Mouse (Mus musculus) neural tube, embryonic 12.5 days (tissue): Measurements from ENCODE around the gene Aes. TPM values are rescaled to one million over a fixed set of nuclear protein-coding genes. Genes with fewer than 3 reads are reported as not detected.
A peak's percentile ranks its signal among the peaks of the same experiment; 100 is the strongest.

Source experiments
- ATAC-seq: fragments of 200-750 bp; cut with Nextera tagmentation; 2 replicates; pipeline ENCODE4 v1.8.0; 2017; ENCODE audit warnings: low read depth, mild to moderate bottlenecking, moderate TSS enrichment, moderate library complexity; ENCODE audit not compliant: low FRiP score
- H3K27ac ChIP-seq: fragments of 300-500 bp; sonication (generic); 2 replicates; pipeline ENCODE4 v1.5.1; 2016
- H3K27me3 ChIP-seq: fragments of 300-500 bp; sonication (generic); replicated peaks from 2 replicates; pipeline ENCODE4 v1.6.1; 2016; ENCODE audit warnings: mild to moderate bottlenecking
- H3K36me3 ChIP-seq: fragments of 300-500 bp; sonication (generic); 2 replicates; pipeline ENCODE4 v1.6.1; 2016; ENCODE audit warnings: mild to moderate bottlenecking
- H3K4me1 ChIP-seq: fragments of 300-500 bp; sonication (generic); 2 replicates; pipeline ENCODE4 v1.6.1; 2016
- H3K4me2 ChIP-seq: fragments of 300-500 bp; sonication (generic); replicated peaks from 2 replicates; pipeline ENCODE4 v1.6.1; 2016; ENCODE audit warnings: mild to moderate bottlenecking
- H3K4me3 ChIP-seq: fragments of 300-500 bp; sonication (generic); 2 replicates; pipeline ENCODE4 v1.5.1; 2016
- H3K9ac ChIP-seq: fragments of 300-500 bp; sonication (generic); 2 replicates; pipeline ENCODE4 v1.6.1; 2016; ENCODE audit warnings: mild to moderate bottlenecking
- H3K9me3 ChIP-seq: fragments of 300-500 bp; sonication (generic); 2 replicates; pipeline ENCODE4 v1.6.1; 2016; ENCODE audit warnings: mild to moderate bottlenecking
- WGBS: fragments of 180-500 bp; shearing (Covaris S2); methylation state at CpG from one replicate; pipeline ENCODE4 v1.1.7; 2016; 5-methylcytosine and 5-hydroxymethylcytosine counted together
- polyA plus RNA-seq: library from polyadenylated mRNA; unstranded; fragments of >200 nt; fragmentation: Nextera tagmentation; extraction: Ambion mirVana; gene quantifications from 2 replicates; pipeline ENCODE4 v1.2.1, GENCODE M21; 2016

Gene Aes
- polyA plus RNA-seq, 1 experiment from 2014 or later, result 569 TPM

DNA sequence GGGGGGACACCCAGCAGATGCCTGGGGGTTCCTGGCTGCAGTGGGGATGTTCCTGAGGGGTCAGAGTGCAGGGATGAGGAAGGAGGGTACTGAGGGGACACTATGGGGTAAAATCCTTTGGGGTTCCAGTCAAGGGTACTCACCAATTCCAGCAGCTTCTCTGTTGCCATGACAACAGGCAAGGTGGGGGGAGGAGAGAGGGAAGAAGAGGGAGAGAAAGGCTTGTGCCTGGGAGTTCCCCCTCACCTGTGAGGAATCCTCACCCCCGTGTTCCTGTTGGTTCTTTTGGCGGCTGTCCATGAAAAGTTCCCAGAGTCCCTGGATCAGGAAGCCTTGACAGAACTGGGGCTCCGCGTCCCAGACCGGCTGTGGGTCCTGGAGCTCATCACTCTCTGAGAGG, 36.3 kb downstream of the Aes start:
- no peak overlapping the region for H3K27ac ChIP-seq
- no peaks in the 10 kb centered on the region for H3K36me3 ChIP-seq
- H3K27me3 ChIP-seq, result peaks cover 61% of the 10 kb centered on the region
- H3K9me3 ChIP-seq, result no peaks in the 10 kb centered on the region
- H3K4me3 ChIP-seq, result no peak overlapping the region
- H3K4me2 ChIP-seq, result peak overlapping the region; percentile 18; the same call in 1 of the 2 replicates
- no peak for ATAC-seq
- H3K4me1 ChIP-seq, result peaks cover 34% of the 10 kb centered on the region
- 0 out of 2 replicates have a peak overlapping the region, but pooled peaks have one; percentile 13 for H3K9ac ChIP-seq
- 37% methylated on average over 5 of the region's 5 CpGs for WGBS

DNA sequence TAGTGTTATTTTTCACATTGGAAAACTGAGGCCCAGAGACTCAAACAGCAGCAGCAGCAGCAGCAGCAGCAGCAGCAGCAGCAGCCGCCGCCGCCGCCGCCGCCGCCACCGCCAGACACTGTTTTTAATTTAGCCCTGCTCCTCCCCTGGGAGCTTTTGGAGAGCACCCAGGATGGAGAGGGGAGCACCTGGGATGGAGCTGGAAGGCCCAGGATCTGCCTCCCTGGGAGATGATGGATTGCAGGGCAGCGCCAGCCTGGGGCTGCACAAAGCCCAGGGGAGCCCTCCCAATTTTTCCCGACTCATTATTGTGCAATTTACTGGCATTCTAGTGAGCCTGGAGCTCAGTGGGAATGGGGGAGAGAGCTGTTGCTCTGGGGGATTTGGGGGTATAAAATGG, 37.3 kb downstream of the Aes start:
- Histone ChIP-seq H3K9me3 (no peaks in the 10 kb centered on the region), H3K4me1 (peaks cover 43% of the 10 kb centered on the region), H3K9ac (no peak overlapping the region), H3K36me3 (no peaks in the 10 kb centered on the region), H3K4me3 (no peak overlapping the region), H3K4me2 (peak overlapping the region; percentile 46), H3K27ac (no peak overlapping the region), H3K27me3 (peaks cover 56% of the 10 kb centered on the region)
- peak; percentile 41 for ATAC-seq
- 0% methylated on average over 10 of the region's 10 CpGs for WGBS

DNA sequence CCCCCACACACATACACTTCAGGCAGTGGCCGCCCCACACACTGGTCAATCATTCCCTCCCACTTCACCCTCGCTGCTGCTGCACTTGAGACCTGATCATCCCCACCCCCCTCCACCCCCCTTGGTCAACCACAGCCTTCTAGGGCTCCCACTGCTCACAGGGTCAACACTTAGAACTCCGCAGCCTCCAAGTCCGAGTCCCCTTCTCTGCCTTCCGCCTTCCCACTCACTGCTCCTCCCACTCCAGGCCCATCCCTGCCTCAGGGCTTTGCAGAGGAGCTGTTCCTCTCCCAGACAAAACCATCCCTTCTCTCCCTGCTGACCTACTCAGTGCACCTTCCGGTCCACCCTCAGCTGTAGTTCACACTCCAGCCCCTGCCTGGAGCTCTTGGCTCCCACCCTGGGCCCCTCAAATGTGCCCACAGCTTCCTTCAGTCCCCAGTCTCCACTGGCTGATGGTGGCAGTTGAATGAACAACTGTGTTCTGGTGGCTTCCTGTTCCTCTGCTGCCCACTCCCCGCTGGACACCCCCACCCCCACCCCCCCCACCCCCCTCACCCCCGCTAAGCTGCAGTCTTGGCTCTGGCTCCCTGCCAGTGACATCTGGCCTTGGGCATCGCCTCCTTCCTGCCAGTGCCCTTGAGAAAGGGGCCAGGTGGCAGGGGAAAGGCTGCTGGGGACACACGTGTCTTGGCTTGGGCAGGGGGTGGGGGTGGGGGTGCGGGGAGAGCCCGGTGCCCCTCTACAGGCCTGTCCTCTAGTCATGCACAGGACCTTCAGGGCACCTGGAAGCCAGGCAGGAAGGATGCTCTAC, 38.1 kb downstream of the Aes start:
- Histone ChIP-seq H3K4me2 (peak overlapping the region; percentile 46), H3K36me3 (no peaks in the 10 kb centered on the region), H3K9me3 (no peaks in the 10 kb centered on the region), H3K27ac (peak overlapping the region; percentile 23; the same call in 1 of the 2 replicates), H3K27me3 (peaks cover 55% of the 10 kb centered on the region), H3K4me3 (no peak overlapping the region), H3K4me1 (peaks cover 47% of the 10 kb centered on the region), H3K9ac (no peak overlapping the region)
- ATAC-seq, result peak; percentile 43
- WGBS, result 5% methylated on average over 12 of the region's 12 CpGs

DNA sequence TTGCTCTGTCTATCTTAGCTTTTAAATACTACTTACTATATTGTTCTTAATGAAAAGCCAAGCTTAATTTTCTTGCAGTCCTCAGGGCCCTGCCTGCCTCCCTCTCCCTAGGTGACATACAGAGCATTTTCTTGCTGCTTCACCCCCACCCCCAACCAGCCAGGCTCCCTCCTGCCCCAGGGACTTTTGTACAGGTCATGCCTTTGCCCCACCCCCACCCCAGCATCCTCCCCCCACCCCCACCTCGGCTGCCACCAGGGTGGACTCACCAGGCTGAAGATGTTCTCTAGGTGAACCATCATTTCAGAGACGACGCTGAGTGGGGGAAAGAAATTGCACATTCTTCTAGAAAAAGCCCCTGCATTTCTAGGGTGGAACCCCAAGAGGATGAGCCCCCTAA, 39.1 kb downstream of the Aes start:
- ATAC-seq, result no peak
- no peak overlapping the region for H3K4me3 ChIP-seq
- 34% methylated on average over 3 of the region's 3 CpGs for WGBS
- H3K36me3 ChIP-seq, result no peaks in the 10 kb centered on the region
- H3K9ac ChIP-seq, result no peak overlapping the region
- H3K9me3 ChIP-seq, result no peaks in the 10 kb centered on the region
- H3K27ac ChIP-seq, result no peak overlapping the region
- H3K4me2 ChIP-seq, result no peak overlapping the region
- H3K4me1 ChIP-seq, result peaks cover 52% of the 10 kb centered on the region
- H3K27me3 ChIP-seq, result peaks cover 51% of the 10 kb centered on the region

DNA sequence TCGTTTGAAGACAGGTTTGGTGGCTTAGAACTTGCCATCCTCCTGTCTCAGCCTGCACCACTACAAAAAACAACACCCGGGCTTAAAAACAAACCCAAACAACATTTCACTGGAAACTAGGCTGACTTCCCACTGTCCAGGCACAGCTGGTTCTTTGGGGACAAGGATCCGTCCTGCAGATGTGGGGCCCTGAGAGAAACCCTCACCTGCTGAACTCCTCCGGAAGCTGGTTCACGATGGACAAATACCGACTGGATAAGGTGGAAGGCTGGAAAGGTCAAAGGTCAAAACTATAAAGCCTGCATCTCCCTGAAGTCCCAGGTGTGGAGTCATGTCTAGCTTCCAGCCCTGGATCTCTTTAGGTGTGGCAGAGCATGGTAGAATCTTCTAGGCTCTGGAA, 39.6 kb downstream of the Aes start:
- H3K4me3 ChIP-seq, result no peak overlapping the region
- WGBS, result 53% methylated on average over 6 of the region's 6 CpGs
- H3K27ac ChIP-seq, result no peak overlapping the region
- H3K4me2 ChIP-seq, result no peak overlapping the region
- no peak overlapping the region for H3K9ac ChIP-seq
- H3K9me3 ChIP-seq, result no peaks in the 10 kb centered on the region
- H3K27me3 ChIP-seq, result peaks cover 47% of the 10 kb centered on the region
- ATAC-seq, result no peak
- H3K36me3 ChIP-seq, result no peaks in the 10 kb centered on the region
- H3K4me1 ChIP-seq, result peaks cover 52% of the 10 kb centered on the region

DNA sequence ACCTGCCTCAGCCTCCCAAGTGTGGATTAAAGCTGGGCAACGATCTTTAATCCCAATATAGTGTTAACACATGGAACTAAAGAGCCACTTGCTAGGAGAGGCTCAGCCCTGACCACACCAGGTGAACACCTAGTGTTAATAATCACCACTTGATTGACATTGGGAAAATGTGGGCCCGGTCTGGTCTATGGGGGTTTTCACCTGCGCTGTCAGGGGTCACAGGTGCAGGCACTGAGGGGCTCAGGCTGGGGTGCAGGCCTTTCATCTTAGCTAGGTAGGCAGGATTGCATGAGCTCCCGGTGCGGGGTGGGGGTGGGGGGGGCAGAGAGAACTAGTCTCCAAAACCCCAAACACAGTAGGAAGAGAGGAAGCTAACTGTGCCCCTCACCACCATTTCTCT, 40.3 kb downstream of the Aes start:
- no peak for ATAC-seq
- H3K4me3 ChIP-seq, result no peak overlapping the region
- H3K9me3 ChIP-seq, result no peaks in the 10 kb centered on the region
- 81% methylated on average over 5 of the region's 5 CpGs for WGBS
- no peak overlapping the region for H3K4me2 ChIP-seq
- H3K36me3 ChIP-seq, result no peaks in the 10 kb centered on the region
- H3K27ac ChIP-seq, result no peak overlapping the region
- no peak overlapping the region for H3K9ac ChIP-seq
- H3K4me1 ChIP-seq, result peaks cover 52% of the 10 kb centered on the region
- H3K27me3 ChIP-seq, result peaks cover 39% of the 10 kb centered on the region

DNA sequence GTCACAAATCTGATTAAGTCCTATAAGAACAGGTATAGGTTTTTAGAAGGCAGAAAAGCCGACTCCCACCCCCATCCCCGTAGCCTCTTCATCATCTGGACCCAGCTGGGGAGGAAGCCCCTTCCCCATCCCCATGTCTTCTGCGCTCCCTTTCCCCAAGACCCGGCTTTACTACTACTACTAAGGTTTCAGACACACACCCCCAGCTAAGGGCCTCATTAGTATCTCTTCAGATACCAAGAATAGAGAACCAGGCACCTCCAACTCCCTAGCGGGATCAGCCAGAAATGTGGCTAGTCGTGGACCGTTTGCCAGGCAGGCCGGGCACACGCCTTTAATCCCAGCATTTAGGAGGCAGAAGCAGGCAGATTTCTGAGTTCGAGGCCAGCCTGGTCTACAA, 40.8 kb downstream of the Aes start:
- Histone ChIP-seq H3K4me3 (no peak overlapping the region), H3K9ac (no peak overlapping the region), H3K4me2 (no peak overlapping the region), H3K36me3 (no peaks in the 10 kb centered on the region), H3K4me1 (peaks cover 56% of the 10 kb centered on the region), H3K9me3 (no peaks in the 10 kb centered on the region), H3K27ac (no peak overlapping the region), H3K27me3 (peaks cover 35% of the 10 kb centered on the region)
- 49% methylated on average over 10 of the region's 10 CpGs for WGBS
- no peak for ATAC-seq

DNA sequence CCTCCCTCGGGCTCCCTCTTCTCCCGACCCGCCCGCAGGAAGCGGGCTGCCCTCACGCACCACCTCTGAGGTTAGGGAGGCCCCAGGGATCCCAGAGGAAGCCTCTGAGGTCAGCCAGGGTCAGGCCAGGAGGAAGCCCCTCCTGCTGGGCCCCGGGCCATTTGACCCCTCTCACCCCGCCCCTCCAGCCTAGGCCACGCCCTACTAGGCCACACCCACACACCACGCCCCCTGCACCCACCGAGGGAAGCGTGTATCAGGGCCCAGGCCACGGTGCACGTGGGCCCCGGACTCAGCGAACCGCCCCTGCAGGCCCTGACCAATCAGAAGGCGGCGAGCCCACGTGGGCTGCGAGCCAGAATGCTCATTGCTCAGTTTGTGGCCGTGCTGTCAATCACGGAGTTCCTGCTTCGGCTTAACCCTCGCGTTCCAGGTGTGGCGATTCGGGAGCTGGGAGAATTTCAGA, 41.5 kb downstream of the Aes start, which contains the start of gene Tle6:
TSS of gene Tle6 (minus strand) at position 336 of the 466 bp plus-strand sequence.
- Histone ChIP-seq H3K36me3 (no peaks in the 10 kb centered on the region), H3K4me3 (peak within 1 kb of the TSS; percentile 10; the same call in 1 of the 2 replicates), H3K4me2 (peak within 1 kb of the TSS; percentile 51), H3K4me1 (peaks cover 52% of the 10 kb centered on the region), H3K27me3 (peaks cover 28% of the 10 kb centered on the region), H3K27ac (no peak within 1 kb of the TSS), H3K9ac (no peak within 1 kb of the TSS), H3K9me3 (no peaks in the 10 kb centered on the region)
- WGBS, result under 1% methylated on average over 28 of the region's 28 CpGs
- ATAC-seq, result peak; percentile 64

DNA sequence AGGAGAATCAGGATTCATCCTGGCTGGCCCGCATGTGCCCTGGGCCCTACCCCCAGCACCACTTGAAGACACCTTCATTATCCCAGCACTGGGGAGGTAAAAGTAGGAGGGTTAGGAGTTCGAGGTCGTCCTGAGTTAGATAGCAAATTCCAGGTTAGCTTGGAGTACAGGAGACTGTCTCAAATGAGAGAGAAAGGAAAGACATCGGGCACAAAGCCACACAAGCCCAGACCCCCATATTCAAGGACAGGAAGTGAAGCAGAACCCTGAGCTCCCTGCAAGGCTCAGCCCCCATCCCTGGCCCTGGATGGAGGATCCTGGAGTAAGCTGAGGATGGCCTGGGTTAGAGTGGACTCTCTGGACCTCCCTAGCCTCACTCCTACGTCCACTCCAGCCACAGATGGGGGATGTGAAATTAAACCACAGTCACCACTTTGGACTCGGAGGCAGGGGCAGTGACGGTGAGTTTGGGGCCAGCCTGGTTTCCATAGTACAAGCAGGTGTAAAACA, 42.2 kb downstream of the Aes start:
- Histone ChIP-seq H3K27me3 (peaks cover 24% of the 10 kb centered on the region), H3K36me3 (no peaks in the 10 kb centered on the region), H3K4me3 (0 out of 2 replicates have a peak overlapping the region, but pooled peaks have one; percentile 10), H3K4me1 (peaks cover 46% of the 10 kb centered on the region), H3K9ac (no peak overlapping the region), H3K27ac (no peak overlapping the region), H3K4me2 (peak overlapping the region; percentile 51), H3K9me3 (no peaks in the 10 kb centered on the region)
- ATAC-seq, result no peak
- 29% methylated on average over 7 of the region's 7 CpGs for WGBS

DNA sequence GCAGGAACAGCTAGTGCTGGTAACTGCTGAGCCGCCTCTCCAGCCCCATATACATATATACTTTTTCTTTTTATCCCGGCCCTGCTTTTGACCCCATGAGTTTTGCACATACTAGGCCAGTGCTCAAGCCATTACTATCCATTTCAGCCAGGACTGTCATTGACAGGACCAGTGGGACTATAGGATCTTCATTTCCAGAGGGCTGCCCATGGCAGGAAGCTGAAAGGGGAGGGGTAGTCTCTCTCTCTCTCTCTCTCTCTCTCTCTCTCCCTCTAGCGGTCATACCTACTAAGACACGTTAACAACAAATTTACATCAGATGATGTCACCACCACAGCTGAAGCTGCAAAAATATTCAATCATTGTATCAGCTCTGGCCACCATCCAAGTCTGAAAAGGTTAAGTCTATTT, 43.5 kb downstream of the Aes start:
- Histone ChIP-seq H3K9me3 (no peaks in the 10 kb centered on the region), H3K4me3 (no peak overlapping the region), H3K4me1 (peaks cover 40% of the 10 kb centered on the region), H3K27ac (no peak overlapping the region), H3K4me2 (no peak overlapping the region), H3K36me3 (no peaks in the 10 kb centered on the region), H3K9ac (no peak overlapping the region), H3K27me3 (peaks cover 24% of the 10 kb centered on the region)
- WGBS, result 21% methylated on average over 4 of the region's 4 CpGs
- ATAC-seq, result no peak

DNA sequence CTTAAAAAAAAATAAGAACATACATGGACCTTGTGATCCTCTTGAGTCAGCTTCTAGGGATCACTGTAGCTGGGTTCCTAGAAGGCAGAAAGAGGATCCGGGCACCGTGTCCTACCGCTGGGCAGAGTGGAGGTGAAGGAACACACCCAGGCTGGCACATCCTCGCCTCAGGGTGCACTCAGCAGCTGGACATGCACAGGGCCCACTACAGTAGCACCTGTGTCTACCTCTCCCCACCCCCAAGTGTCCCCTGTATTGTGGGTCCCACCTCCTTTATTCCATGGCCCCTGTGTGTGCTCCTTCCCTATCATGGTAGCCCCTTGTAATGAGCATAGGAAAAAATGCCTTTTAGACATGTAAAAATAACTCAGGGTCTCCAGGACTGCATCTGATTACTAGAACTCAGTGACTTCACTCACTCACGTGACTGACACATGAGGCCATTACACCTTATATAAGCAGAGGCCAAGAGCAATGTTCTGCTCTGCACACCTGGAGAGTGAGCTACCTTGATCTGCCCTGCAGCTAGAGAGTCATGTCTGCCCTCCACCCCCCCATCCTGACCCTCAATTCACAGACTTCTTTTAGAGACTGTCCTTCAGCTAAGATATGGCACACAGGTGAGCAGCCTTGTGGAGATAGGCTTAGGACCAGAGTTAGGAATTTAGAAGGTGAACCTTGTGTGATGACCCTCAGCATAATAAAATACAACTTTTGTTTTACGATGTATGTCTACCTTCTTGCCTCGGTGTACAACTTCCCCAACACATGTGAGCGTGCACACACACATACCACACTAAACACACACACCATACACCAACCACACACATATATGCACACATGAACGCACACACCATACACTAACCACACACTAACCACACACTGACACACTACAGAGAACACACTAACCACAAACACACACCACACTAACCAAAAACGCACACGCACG, 45.0 kb downstream of the Aes start:
- Histone ChIP-seq H3K9ac (no peak overlapping the region), H3K27me3 (peaks cover 14% of the 10 kb centered on the region), H3K9me3 (no peaks in the 10 kb centered on the region), H3K4me2 (peak overlapping the region; percentile 67), H3K4me3 (no peak overlapping the region), H3K36me3 (peaks cover 3% of the 10 kb centered on the region; the same call in 1 of the 2 replicates), H3K4me1 (peaks cover 33% of the 10 kb centered on the region), H3K27ac (no peak overlapping the region)
- WGBS, result 79% methylated on average over 12 of the region's 12 CpGs
- ATAC-seq, result no peak
